Mouse (Mus musculus): ENCODE measurements around the gene Snrnp48.

The Snrnp48 gene

DNA sequence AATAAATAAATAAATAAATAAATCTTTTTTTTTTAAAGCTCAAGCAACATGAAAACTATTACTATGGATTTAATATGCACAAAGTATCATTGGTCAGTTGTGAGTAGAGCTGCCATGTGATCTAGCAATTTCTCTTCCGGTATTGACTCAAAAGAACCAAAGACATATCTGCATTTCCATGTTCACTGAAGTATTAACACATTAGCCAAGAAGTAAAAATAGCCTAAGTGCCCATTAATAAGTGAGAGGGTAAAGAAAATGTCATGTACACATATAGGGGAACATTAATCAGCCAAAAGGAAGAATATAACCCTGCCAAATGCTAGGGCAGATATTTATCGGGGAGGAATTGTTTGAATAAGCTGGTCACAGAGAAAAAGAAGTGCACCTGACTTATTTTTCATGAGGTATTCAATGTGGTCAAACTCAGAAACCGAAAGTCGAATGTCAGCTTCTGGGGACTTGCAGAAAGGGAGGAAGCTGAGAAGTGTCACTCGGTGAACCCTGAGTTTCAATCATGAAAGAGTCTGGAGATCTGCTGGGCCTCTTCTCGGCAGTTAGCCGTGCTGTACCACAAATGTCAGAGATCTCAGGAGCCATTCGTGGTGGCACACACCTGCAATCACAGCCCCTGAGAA is 64.4 kb downstream of the Snrnp48 start:
- DNase-seq (ENCODE audit: low spot score in 2 of 2): no peak

DNA sequence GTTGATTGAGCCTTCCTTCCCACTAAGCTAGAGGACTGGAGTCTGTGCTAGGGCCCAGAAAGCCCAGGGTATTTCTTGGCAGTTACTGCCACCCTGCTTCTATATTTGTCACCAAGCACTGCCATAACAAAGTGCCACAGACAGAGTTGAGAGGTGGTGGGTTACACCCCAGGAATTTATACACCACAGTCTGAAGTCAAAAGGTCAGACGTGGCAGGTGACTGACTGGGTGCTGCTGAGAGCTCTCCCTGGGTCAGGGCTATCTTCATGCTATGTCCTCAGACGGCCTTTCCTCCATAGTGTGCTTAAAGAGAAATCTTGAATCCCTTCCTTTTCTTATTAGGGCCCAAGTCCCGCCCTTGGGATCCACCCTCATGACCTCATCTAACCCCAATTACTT is 67.9 kb downstream of the Snrnp48 start:
- DNase-seq (ENCODE audit: low spot score in 2 of 2): no peak
